Mouse (Mus musculus) cerebellum, adult 2 months (tissue): ENCODE results near the gene Pafah1b3.

ENCODE experiments used
- CTCF ChIP-seq: fragments of 200-500 bp; IDR thresholded peaks from 2 replicates; pipeline ENCODE4 v1.5.1; 2011; ENCODE audit warnings: low read depth, mild to moderate bottlenecking, control low read depth, low read length, moderate library complexity, borderline replicate concordance; ENCODE audit not compliant: insufficient read depth
- POLR2A ChIP-seq: fragments of 200-500 bp; IDR thresholded peaks from 2 replicates; pipeline ENCODE4 v1.6.1; 2011; ENCODE audit warnings: low read length, control low read depth, borderline replicate concordance; ENCODE audit not compliant: insufficient read depth

- TF ChIP-seq POLR2A = no peak
- TF ChIP-seq CTCF = no peak
Observed at GRCm38 (mm10) chr7:25266180-25266962, 31.4 kb downstream of the Pafah1b3 start.
